Mouse (Mus musculus): ENCODE data around the gene Ppp1r26. TPM values are rescaled to one million over a fixed set of nuclear protein-coding genes. Genes with fewer than 3 reads are reported as not detected.
A peak's percentile ranks its signal among the peaks of the same experiment; 100 is the strongest.

The Ppp1r26 gene
- total and polyA plus RNA-seq, 2 experiments from 2014 or later: 11.7 to 60.8 TPM

GRCm38 (mm10) chr2:28435401-28435800, 11.2 kb upstream of the Ppp1r26 start:
- Histone ChIP-seq H3K9ac (no peak overlapping the region), H3K27me3 (ENCODE audit: insufficient read depth, low read length) (no peaks in the 10 kb centered on the region), H3K4me2 (ENCODE audit: low read depth) (no peak overlapping the region), H3K4me1 (ENCODE audit: insufficient read depth) (no peaks in the 10 kb centered on the region), H3K27ac (ENCODE audit: low read depth, low read length) (no peak overlapping the region), H3K9me3 (ENCODE audit: low read length) (no peaks in the 10 kb centered on the region), H3K36me3 (ENCODE audit: insufficient read depth) (no peaks in the 10 kb centered on the region), H3K4me3 (ENCODE audit: low read depth, low read length) (no peak overlapping the region)
- DNase-seq: peak; percentile 16
- no peak for TF ChIP-seq CTCF (IDR thresholded peaks at IDR 0.05; ENCODE audit: low read depth)
- WGBS: 78% methylated on average over 11 of the region's 11 CpGs
- no peak; the same call in 1 of the 2 replicates for ATAC-seq

- ATAC-seq: no peak
- peaks cover 3% of the 10 kb centered on the region; the same call in 1 of the 2 replicates for H3K4me1 ChIP-seq (ENCODE audit: insufficient read depth)
- H3K9me3 ChIP-seq (ENCODE audit: low read length): no peaks in the 10 kb centered on the region
- TF ChIP-seq CTCF (IDR thresholded peaks at IDR 0.05; ENCODE audit: low read depth): no peak
- H3K27ac ChIP-seq (ENCODE audit: low read depth, low read length): no peak overlapping the region
- no peak for DNase-seq
- no peak overlapping the region for H3K4me2 ChIP-seq (ENCODE audit: low read depth)
- WGBS: 77% methylated on average over 6 of the region's 6 CpGs
- H3K4me3 ChIP-seq (ENCODE audit: low read depth, low read length): no peak overlapping the region
- H3K27me3 ChIP-seq (ENCODE audit: insufficient read depth, low read length): no peaks in the 10 kb centered on the region
- no peak overlapping the region for H3K9ac ChIP-seq
- no peaks in the 10 kb centered on the region for H3K36me3 ChIP-seq (ENCODE audit: insufficient read depth)
These were observed 5.8 kb upstream of the Ppp1r26 start for GRCm38 (mm10) chr2:28440842-28441241.

GRCm38 (mm10) chr2:28445082-28445481, 1.5 kb upstream of the Ppp1r26 start:
- no peak overlapping the region for H3K9ac ChIP-seq
- H3K27ac ChIP-seq (ENCODE audit: low read depth, low read length): no peak overlapping the region
- H3K9me3 ChIP-seq (ENCODE audit: low read length): no peaks in the 10 kb centered on the region
- H3K4me3 ChIP-seq (ENCODE audit: low read depth, low read length): no peak overlapping the region
- TF ChIP-seq CTCF (IDR thresholded peaks at IDR 0.05; ENCODE audit: low read depth): no peak
- H3K36me3 ChIP-seq (ENCODE audit: insufficient read depth): peaks cover 4% of the 10 kb centered on the region; the same call in 1 of the 2 replicates
- no peak for DNase-seq
- peaks cover 8% of the 10 kb centered on the region for H3K4me1 ChIP-seq (ENCODE audit: insufficient read depth)
- 88% methylated on average over 4 of the region's 4 CpGs for WGBS
- no peak overlapping the region for H3K4me2 ChIP-seq (ENCODE audit: low read depth)
- no peaks in the 10 kb centered on the region for H3K27me3 ChIP-seq (ENCODE audit: insufficient read depth, low read length)
- ATAC-seq: no peak

- Histone ChIP-seq H3K9me3 (ENCODE audit: low read length) (no peaks in the 10 kb centered on the region), H3K4me1 (ENCODE audit: insufficient read depth) (peaks cover 8% of the 10 kb centered on the region), H3K9ac (peak overlapping the region; percentile 85), H3K27ac (ENCODE audit: low read depth, low read length) (peak overlapping the region; percentile 86), H3K4me2 (ENCODE audit: low read depth) (peak overlapping the region; percentile 90), H3K36me3 (ENCODE audit: insufficient read depth) (peaks cover 6% of the 10 kb centered on the region; the same call in 1 of the 2 replicates), H3K4me3 (ENCODE audit: low read depth, low read length) (peak overlapping the region; percentile 75), H3K27me3 (ENCODE audit: insufficient read depth, low read length) (no peaks in the 10 kb centered on the region)
- DNase-seq: peak; percentile 31
- no peak for TF ChIP-seq CTCF (IDR thresholded peaks at IDR 0.05; ENCODE audit: low read depth)
- 5% methylated on average over 5 of the region's 5 CpGs for WGBS
- peak; percentile 1; the same call in 1 of the 2 replicates for ATAC-seq
These were observed 452 bp upstream of the Ppp1r26 start for GRCm38 (mm10) chr2:28446181-28446514.

DNA sequence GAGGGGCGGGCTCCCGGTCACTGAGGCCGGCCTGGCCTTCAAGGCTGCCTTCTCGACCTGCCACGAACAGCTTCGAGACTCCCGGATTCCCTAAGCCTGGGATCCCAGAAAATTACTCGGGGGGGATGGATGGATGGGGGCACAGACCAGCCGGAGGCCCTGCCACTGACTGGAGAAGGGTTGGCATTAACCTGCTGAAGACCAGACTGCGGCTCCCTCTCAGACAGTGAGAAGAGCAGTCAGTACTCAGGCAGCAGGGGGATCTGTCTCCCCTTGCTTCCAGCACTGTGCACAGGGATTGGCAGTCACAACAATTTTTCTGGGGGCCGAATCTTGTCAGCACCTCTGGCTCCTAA, 693 bp downstream of the Ppp1r26 start:
- Histone ChIP-seq H3K36me3 (ENCODE audit: insufficient read depth) (peaks cover 17% of the 10 kb centered on the region; the same call in 1 of the 2 replicates), H3K9ac (peak overlapping the region; percentile 85), H3K4me1 (ENCODE audit: insufficient read depth) (peaks cover 8% of the 10 kb centered on the region), H3K27ac (ENCODE audit: low read depth, low read length) (peak overlapping the region; percentile 86), H3K27me3 (ENCODE audit: insufficient read depth, low read length) (no peaks in the 10 kb centered on the region), H3K9me3 (ENCODE audit: low read length) (no peaks in the 10 kb centered on the region), H3K4me2 (ENCODE audit: low read depth) (peak overlapping the region; percentile 90), H3K4me3 (ENCODE audit: low read depth, low read length) (peak overlapping the region; percentile 75)
- 8% methylated on average over 11 of the region's 11 CpGs for WGBS
- TF ChIP-seq CTCF (IDR thresholded peaks at IDR 0.05; ENCODE audit: low read depth): peak; percentile 32
- peak; percentile 36 for DNase-seq
- peak; percentile 72 for ATAC-seq

DNA sequence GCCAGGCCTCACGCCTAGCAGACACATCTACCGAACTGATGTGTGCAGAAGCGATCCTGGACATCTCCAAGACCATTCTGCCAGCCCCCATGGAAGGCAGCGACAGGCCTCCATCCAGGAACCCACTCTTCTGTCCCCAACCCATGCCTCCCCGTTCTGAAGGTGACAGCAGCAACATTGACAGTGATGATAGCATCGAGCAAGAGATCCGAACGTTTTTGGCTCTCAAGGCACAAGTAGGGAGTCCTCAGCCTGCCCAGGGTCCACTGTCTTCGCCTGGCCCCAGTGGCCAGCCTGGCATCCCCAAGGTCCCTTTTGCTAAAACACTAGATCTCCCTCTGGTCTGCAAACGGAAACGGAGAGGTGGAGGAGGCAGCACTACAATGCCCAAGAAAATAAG, 5.1 kb downstream of the Ppp1r26 start:
- H3K27me3 ChIP-seq (ENCODE audit: insufficient read depth, low read length): no peaks in the 10 kb centered on the region
- no peaks in the 10 kb centered on the region for H3K9me3 ChIP-seq (ENCODE audit: low read length)
- no peak overlapping the region for H3K4me2 ChIP-seq (ENCODE audit: low read depth)
- no peak for ATAC-seq
- DNase-seq: no peak
- no peak overlapping the region for H3K27ac ChIP-seq (ENCODE audit: low read depth, low read length)
- no peak overlapping the region for H3K4me3 ChIP-seq (ENCODE audit: low read depth, low read length)
- peaks cover 25% of the 10 kb centered on the region for H3K36me3 ChIP-seq (ENCODE audit: insufficient read depth)
- no peak overlapping the region for H3K9ac ChIP-seq
- no peak for TF ChIP-seq CTCF (IDR thresholded peaks at IDR 0.05; ENCODE audit: low read depth)
- whole genome bisulfite sequencing: 92% methylated on average over 11 of the region's 11 CpGs
- H3K4me1 ChIP-seq (ENCODE audit: insufficient read depth): no peaks in the 10 kb centered on the region

GRCm38 (mm10) chr2:28453539-28453938, 6.9 kb downstream of the Ppp1r26 start:
- DNase-seq (no peak), ATAC-seq (no peak)
- Histone ChIP-seq H3K4me1 (ENCODE audit: insufficient read depth) (no peaks in the 10 kb centered on the region), H3K4me2 (ENCODE audit: low read depth) (no peak overlapping the region), H3K36me3 (ENCODE audit: insufficient read depth) (peaks cover 25% of the 10 kb centered on the region), H3K27me3 (ENCODE audit: insufficient read depth, low read length) (no peaks in the 10 kb centered on the region), H3K9me3 (ENCODE audit: low read length) (no peaks in the 10 kb centered on the region), H3K4me3 (ENCODE audit: low read depth, low read length) (no peak overlapping the region), H3K9ac (no peak overlapping the region), H3K27ac (ENCODE audit: low read depth, low read length) (no peak overlapping the region)
- WGBS: 90% methylated on average over 6 of the region's 6 CpGs
- no peak for TF ChIP-seq CTCF (IDR thresholded peaks at IDR 0.05; ENCODE audit: low read depth)

Data from forebrain, postnatal 0 days (tissue).